Mouse (Mus musculus) bone marrow, adult 2 months (tissue): Measurements from ENCODE around the gene Olfr402.

ENCODE experiments used
- CTCF ChIP-seq: fragments of 200-500 bp; IDR thresholded peaks from 2 replicates; pipeline ENCODE4 v1.5.1; 2011; ENCODE audit warnings: low read length, control low read depth; ENCODE audit not compliant: control insufficient read depth, insufficient read depth
- POLR2A ChIP-seq: fragments of 200-500 bp; IDR thresholded peaks from 2 replicates; pipeline ENCODE4 v1.6.1; 2011; ENCODE audit warnings: low read depth, mild to moderate bottlenecking, control low read depth, low read length, borderline replicate concordance; ENCODE audit not compliant: control insufficient read depth

DNA sequence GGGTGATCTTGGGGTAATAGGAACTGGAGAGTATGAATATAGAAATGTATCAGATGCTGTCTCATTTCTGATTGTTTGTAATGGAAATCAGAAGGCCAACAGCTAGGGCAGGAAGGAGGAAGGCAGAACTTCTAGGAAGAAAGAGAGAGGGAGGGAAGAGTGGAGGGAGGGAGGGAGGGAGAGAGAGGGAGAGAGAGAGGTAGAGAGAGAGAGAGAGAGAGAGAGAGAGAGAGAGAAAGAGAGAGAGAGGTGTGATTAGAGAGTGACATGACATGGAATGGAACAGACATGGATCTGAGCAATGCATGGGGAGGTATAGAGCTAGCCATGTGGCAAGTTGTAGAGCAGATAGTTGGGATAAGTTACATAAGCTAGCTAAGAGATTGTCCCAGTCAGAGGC, 15.4 kb downstream of the Olfr402 start:
- TF ChIP-seq CTCF (no peak), POLR2A (no peak)
